Mouse (Mus musculus): ENCODE measurements at regions not wholly inside any gene's neighbourhood (a gene's known extent, or its start where the extent isn't known, plus 50 kb on each side); places are given as distances from the start of the nearest gene placed in this dataset.

GRCm38 (mm10) chr2:123190795-123191582 lies 426.0 kb downstream of the Sqor start:
- no peaks in the 10 kb centered on the region for H3K27me3 ChIP-seq (ENCODE audit: control insufficient read depth in 1 of 2, insufficient read depth in 2 of 2, low read length in 2 of 2)
- no peaks in the 10 kb centered on the region for H3K79me2 ChIP-seq (ENCODE audit: control insufficient read depth, insufficient read depth, low read length, poor library complexity)
- H3K9me3 ChIP-seq (replicated peaks; ENCODE audit: insufficient read depth, low read length) = no peaks in the 10 kb centered on the region
- no peak overlapping the region for H3K9ac ChIP-seq (ENCODE audit: control insufficient read depth, low read depth, low read length, poor library complexity, severe bottlenecking)
- DNase-seq (ENCODE audit: low read depth, low spot score) = no peak
- H3K4me1 ChIP-seq (ENCODE audit: control insufficient read depth in 1 of 2, insufficient read depth in 2 of 2, low read length in 2 of 2) = no peaks in the 10 kb centered on the region
- H3K4me3 ChIP-seq (ENCODE audit: control insufficient read depth in 1 of 2, insufficient read depth in 1 of 2, low read depth in 2 of 2, low read length in 2 of 2) = no peak overlapping the region
- no peaks in the 10 kb centered on the region for H3K36me3 ChIP-seq (ENCODE audit: control insufficient read depth in 1 of 2, insufficient read depth in 2 of 2, low read length in 2 of 2)
- no peak overlapping the region for H3K27ac ChIP-seq (ENCODE audit: control insufficient read depth, low read depth, low read length)
- TF ChIP-seq POLR2AphosphoS5 (IDR thresholded peaks at IDR 0.05; ENCODE audit: borderline replicate concordance, low read depth, low read length) (no peak), MAFK (IDR thresholded peaks at IDR 0.05; ENCODE audit: borderline replicate concordance, low read depth, low read length) (no peak), USF1 (IDR thresholded peaks at IDR 0.05; ENCODE audit: low read depth, low read length) (no peak), BHLHE40 (IDR thresholded peaks at IDR 0.05; ENCODE audit: borderline replicate concordance, low read depth, low read length) (no peak), MYB (IDR thresholded peaks at IDR 0.05; ENCODE audit: low read depth, low read length) (no peak), GATA1 (IDR thresholded peaks at IDR 0.05; ENCODE audit: low read depth, low read length) (no peak), TAL1 (IDR thresholded peaks at IDR 0.05; ENCODE audit: low read length) (no peak), ZNF384 (IDR thresholded peaks at IDR 0.05; ENCODE audit: low read depth, low read length) (no peak), SIN3A (IDR thresholded peaks at IDR 0.05; ENCODE audit: low read length) (no peak), CHD1 (IDR thresholded peaks at IDR 0.05; ENCODE audit: low read depth, low read length) (no peak), CTCF (IDR thresholded peaks at IDR 0.05 in 2 of 3, conservative IDR thresholded peaks at IDR 0.05 in 1 of 3; ENCODE audit: control insufficient read depth in 1 of 3, insufficient read depth in 1 of 3, low read depth in 2 of 3, low read length in 3 of 3, poor library complexity in 1 of 3, severe bottlenecking in 1 of 3) (no peak), ZKSCAN1 (IDR thresholded peaks at IDR 0.05; ENCODE audit: low read depth, low read length) (no peak), ZC3H11A (IDR thresholded peaks at IDR 0.05; ENCODE audit: low read depth, low read length) (no peak)

GRCm38 (mm10) chr2:123194533-123194932 lies 429.5 kb downstream of the Sqor start:
- Histone ChIP-seq H3K27me3 (ENCODE audit: control insufficient read depth in 1 of 2, insufficient read depth in 2 of 2, low read length in 2 of 2) (no peaks in the 10 kb centered on the region), H3K4me1 (ENCODE audit: control insufficient read depth in 1 of 2, insufficient read depth in 2 of 2, low read length in 2 of 2) (no peaks in the 10 kb centered on the region), H3K4me3 (ENCODE audit: control insufficient read depth in 1 of 2, insufficient read depth in 1 of 2, low read depth in 2 of 2, low read length in 2 of 2) (no peak overlapping the region), H3K79me2 (ENCODE audit: control insufficient read depth, insufficient read depth, low read length, poor library complexity) (no peaks in the 10 kb centered on the region), H3K27ac (ENCODE audit: control insufficient read depth, low read depth, low read length) (no peak overlapping the region), H3K9ac (ENCODE audit: control insufficient read depth, low read depth, low read length, poor library complexity, severe bottlenecking) (no peak overlapping the region), H3K9me3 (replicated peaks; ENCODE audit: insufficient read depth, low read length) (no peaks in the 10 kb centered on the region), H3K36me3 (ENCODE audit: control insufficient read depth in 1 of 2, insufficient read depth in 2 of 2, low read length in 2 of 2) (no peaks in the 10 kb centered on the region)
- TF ChIP-seq CTCF (IDR thresholded peaks at IDR 0.05 in 2 of 3, conservative IDR thresholded peaks at IDR 0.05 in 1 of 3; ENCODE audit: control insufficient read depth in 1 of 3, insufficient read depth in 1 of 3, low read depth in 2 of 3, low read length in 3 of 3, poor library complexity in 1 of 3, severe bottlenecking in 1 of 3) = no peak
- TF ChIP-seq NRF1 (IDR thresholded peaks at IDR 0.05; ENCODE audit: insufficient read depth, low read depth, low read length, poor library complexity, severe bottlenecking) = no peak
- TF ChIP-seq BHLHE40 (IDR thresholded peaks at IDR 0.05; ENCODE audit: borderline replicate concordance, low read depth, low read length) = no peak
- no peak for TF ChIP-seq USF1 (IDR thresholded peaks at IDR 0.05; ENCODE audit: low read depth, low read length)
- no peak for TF ChIP-seq TBP (IDR thresholded peaks at IDR 0.05; ENCODE audit: low read depth, low read length)
- no peak for TF ChIP-seq RCOR1 (IDR thresholded peaks at IDR 0.05; ENCODE audit: low read depth, low read length)
- TF ChIP-seq NELFE (IDR thresholded peaks at IDR 0.05; ENCODE audit: low read depth, low read length) = no peak
- TF ChIP-seq UBTF (IDR thresholded peaks at IDR 0.05; ENCODE audit: borderline replicate concordance, insufficient read depth, low read depth, low read length) = no peak
- TF ChIP-seq ZKSCAN1 (IDR thresholded peaks at IDR 0.05; ENCODE audit: low read depth, low read length) = no peak
- TF ChIP-seq MAZ (IDR thresholded peaks at IDR 0.05; ENCODE audit: low read depth, low read length) = no peak
- no peak for TF ChIP-seq SIN3A (IDR thresholded peaks at IDR 0.05; ENCODE audit: low read length)
- TF ChIP-seq ETS1 (IDR thresholded peaks at IDR 0.05; ENCODE audit: low read depth, low read length) = no peak
- TF ChIP-seq GATA1 (IDR thresholded peaks at IDR 0.05; ENCODE audit: low read depth, low read length) = no peak
- DNase-seq (ENCODE audit: low read depth, low spot score) = no peak
